Mouse (Mus musculus): ENCODE results near the gene Nkx2-1. TPM values are rescaled to one million over a fixed set of nuclear protein-coding genes. Genes with fewer than 3 reads are reported as not detected.
"Not testable (repeated sequence)": the region's sequence is repeated elsewhere in the genome, so short reads cannot be mapped to it uniquely, and the experiment has no call there.

The Nkx2-1 gene
- under 1 TPM; 0.28 to 0.67 TPM for total RNA-seq (2021)
- long read RNA-seq, experiment 1, result 0 reads
- long read RNA-seq, experiment 2, result 0 reads

- no peak for DNase-seq (ENCODE audit: low spot score in 2 of 2)
These were observed at the start of gene Nkx2-1 for GRCm38 (mm10) chr12:56536884-56537265. Nkx2-1 (minus strand) TSS chr12:56536908.

DNA sequence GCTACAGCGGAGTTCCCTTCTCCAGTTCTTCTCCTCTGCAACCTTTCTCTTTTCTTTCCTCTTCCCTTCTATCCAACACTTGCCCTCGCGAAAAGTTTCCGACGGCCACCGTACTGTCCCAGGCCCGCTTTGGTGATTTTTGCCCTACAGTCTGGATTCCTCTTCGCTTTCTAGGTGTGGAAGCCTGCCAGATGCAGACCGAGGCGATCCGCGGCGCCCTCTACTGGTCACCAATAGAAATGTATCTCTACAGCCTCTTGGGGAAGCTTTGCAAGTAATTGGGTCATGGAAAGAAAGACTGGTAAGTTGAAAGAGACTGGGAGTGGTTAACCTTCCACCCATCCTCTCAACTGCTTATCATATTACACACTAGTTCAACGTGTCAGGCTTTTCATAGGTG lies 4.4 kb upstream of the Nkx2-1 start:
- DNase-seq (ENCODE audit: low spot score in 2 of 2), result peak; percentile 82 to 85

DNA sequence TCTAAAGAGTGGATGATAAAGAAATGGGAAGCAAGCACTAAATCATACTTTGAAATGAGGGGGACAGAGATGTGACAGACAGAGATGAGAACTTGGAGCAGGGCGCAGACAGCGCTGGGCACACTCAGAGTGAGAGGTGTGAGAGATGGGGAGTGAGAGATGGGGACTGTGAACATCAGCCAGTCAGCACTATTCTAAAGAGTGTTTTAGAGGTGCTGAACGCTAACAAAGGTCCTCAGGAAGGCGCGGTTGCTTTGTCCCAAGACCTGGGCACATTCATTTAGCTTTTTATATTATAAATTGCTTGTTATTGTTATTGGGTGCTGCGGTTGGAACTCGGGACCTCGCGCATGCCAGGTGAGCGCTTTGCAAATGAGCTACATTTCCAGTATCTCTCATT lies 3.9 kb upstream of the Nkx2-1 start:
- no peak for DNase-seq (ENCODE audit: low spot score in 2 of 2)

GRCm38 (mm10) chr12:56538601-56539000 lies 1.9 kb upstream of the Nkx2-1 start:
- DNase-seq (ENCODE audit: low spot score in 2 of 2), result no peak

- no peak for DNase-seq (ENCODE audit: low spot score in 2 of 2)
These were observed 1.2 kb upstream of the Nkx2-1 start for GRCm38 (mm10) chr12:56537931-56538330.

- no peak for DNase-seq (ENCODE audit: low spot score in 2 of 2)
These were observed 634 bp upstream of the Nkx2-1 start for GRCm38 (mm10) chr12:56537342-56537741.

- DNase-seq (ENCODE audit: low spot score in 2 of 2), result no peak
These were observed 379 bp downstream of the Nkx2-1 start for GRCm38 (mm10) chr12:56536174-56536883.

DNA sequence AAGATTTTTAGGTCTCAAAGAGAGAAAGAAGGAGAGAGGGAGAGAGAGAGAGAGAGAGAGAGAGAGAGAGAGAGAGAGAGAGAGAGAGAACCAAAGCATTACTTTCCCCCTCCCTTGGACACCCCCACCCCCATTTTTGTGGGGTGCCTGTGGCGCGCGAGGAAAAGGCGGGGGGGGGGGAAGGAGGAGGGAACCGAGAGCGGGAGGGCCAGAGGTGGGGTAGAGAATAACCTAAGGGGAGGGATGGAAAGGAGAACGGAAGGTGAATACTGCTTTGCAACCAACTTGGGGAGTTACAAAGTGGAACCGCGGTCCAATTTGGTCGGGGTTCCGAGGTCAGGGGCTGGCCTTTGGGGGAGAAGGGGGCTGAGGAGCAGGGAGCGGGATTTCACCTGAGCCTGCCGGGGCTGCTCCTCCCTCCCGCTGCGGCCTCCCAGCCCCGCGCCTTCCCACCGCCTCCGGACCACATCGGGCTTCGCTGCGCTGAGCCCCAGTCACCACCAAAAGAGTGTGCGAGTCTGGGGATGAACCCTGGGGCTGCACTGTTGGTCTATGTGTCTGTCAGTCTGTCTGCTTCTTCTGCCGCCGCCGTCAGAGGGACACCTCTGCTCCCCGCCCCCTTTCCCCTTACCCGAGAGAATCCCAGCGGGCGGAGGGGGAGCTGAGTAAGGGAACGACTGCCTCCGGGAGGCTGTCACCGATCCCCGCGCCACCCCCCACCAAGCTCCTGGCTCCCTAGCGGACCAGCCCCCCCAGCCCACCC lies 1.1 kb downstream of the Nkx2-1 start:
- DNase-seq (ENCODE audit: low spot score in 2 of 2), result no peak

- no peak for DNase-seq (ENCODE audit: low spot score in 2 of 2)
These were observed 1.9 kb downstream of the Nkx2-1 start for GRCm38 (mm10) chr12:56534651-56535326.

GRCm38 (mm10) chr12:56534311-56534650 lies 2.4 kb downstream of the Nkx2-1 start:
- DNase-seq (ENCODE audit: low spot score in 2 of 2), result no peak

- DNase-seq (ENCODE audit: low spot score in 2 of 2), result no peak
These were observed 3.0 kb downstream of the Nkx2-1 start for GRCm38 (mm10) chr12:56533501-56534310.

- no peak for DNase-seq (ENCODE audit: low spot score in 2 of 2)
These were observed 3.7 kb downstream of the Nkx2-1 start for GRCm38 (mm10) chr12:56532986-56533495.

GRCm38 (mm10) chr12:56532142-56532541 lies 4.6 kb downstream of the Nkx2-1 start:
- DNase-seq (ENCODE audit: low spot score in 2 of 2), result no peak

DNA sequence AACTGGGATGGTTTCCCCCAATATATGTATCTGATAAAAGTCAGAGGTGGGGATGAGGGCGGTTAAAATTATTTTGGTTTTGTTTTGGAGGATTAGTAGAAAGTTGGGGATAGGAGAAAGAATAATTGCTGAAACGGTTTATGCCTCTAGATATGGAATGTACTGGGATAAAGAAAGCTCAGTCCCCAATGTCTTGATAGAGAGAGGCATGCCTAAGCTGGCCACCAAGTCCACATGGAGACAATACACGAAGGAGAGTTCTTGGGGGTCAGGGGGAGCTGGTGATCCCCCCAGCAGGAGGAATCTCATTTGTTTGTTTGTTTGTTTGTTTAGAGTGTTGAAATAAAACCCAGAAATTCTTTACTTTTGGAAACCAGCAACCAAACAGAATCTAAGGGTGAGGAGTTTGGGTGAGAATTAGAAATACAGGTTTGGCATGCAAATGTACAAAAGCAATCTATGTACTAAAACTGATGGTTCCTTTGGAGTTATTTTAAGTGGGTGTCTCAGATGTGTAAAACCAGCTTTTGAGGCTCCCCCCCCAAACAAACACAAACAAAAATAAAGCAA lies 5.6 kb downstream of the Nkx2-1 start:
- DNase-seq (ENCODE audit: low spot score in 2 of 2), result no peak

- DNase-seq (ENCODE audit: low spot score in 2 of 2), result no peak
These were observed 6.8 kb downstream of the Nkx2-1 start for GRCm38 (mm10) chr12:56529931-56530330.

DNA sequence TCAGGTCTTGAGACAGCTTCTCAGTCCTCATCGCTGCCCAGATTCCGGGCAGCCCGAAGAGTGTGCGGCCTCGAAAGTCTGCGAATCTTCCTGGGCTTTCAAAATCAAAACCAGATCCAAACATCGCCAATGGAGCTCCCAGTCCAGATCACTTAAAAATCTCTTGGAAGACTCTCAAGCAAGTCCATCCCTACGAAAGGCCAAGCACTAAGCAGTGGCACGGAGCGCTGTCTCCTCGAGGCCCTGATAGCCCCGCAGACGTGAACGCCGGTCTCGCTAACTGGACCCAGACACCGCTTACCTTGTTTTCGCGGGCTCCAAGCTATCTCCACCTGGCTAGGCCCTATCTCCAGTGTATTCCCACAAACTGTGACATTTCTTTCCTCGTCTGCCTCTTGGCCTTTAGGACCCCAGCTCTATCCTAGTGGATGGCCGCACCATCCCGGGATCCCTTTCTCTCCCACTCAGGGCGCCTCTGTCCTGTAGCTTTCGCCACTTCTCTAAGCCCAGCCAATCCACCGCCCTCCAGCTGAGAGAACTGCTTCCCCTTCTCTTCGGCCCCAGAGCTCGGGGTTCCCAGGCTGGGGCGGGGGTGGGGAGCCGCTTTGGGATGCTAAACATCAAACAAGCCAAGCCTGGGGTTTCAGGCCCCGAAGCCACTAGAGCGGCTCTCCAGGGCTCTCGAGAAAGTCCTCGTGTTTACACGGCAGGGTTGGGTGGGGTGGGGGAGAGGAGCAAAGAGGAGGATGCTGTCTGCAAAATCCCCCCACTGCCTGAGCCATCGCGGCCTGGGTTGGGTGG lies 7.6 kb downstream of the Nkx2-1 start:
- no peak for DNase-seq (ENCODE audit: low spot score in 2 of 2)

DNA sequence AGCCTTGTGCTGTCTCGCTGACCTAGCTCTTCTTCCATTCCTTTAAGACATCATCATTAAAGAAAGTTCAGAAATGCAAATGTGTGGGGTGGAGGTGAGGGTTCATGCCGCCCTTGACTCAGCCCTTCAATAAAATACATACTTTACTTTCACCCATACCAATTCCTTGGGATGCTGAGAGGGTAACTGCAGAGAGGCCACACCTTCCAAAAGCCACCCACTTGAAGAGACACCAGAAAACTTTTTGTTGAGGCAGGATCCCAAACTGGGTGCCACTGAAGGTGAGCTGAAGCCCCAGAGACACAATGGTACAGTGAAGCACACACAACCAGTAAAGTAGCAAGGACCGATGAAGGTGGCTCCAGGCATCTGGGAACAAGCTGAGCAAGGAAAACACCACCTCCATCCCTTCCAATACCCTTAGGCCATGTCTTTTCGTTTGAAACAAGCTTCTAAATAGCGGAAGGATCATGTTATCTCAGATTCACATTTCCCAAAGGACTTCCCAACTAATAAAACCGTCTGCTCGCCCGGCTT lies 8.6 kb downstream of the Nkx2-1 start:
- no peak for DNase-seq (ENCODE audit: low spot score in 2 of 2)

GRCm38 (mm10) chr12:56527071-56527470 lies 9.6 kb downstream of the Nkx2-1 start:
- no peak for DNase-seq (ENCODE audit: low spot score in 2 of 2)

DNA sequence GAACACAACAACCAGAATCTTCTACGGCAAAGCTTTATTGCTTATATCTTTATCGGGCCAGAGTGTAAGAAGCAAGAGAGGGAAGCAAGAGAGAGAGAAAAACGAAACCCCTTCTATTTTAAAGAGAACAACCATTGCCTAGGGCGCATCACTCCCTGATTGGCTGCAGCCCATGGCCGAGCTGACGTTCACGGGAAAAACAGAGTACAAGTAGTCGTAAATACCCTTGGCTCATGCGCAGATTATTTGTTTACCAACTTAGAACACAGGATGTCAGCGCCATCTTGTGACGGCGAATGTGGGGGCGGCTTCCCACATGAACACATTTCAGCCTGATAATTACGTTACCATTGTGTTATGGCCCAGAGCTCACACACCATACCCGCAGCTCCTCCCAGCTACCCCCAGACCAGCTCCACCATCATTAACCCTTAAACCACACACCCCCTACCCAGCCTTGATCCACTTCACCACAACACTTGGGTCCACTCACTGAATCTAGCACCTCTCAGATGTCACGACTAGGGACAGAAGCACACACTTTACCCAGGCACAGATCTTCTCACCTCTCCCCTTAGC lies 11.4 kb downstream of the Nkx2-1 start:
- DNase-seq (ENCODE audit: low spot score in 2 of 2), result not testable (repeated sequence)
